Mouse (Mus musculus) heart, embryonic 15.5 days (tissue): ENCODE measurements around the gene Suclg2. TPM values are rescaled to one million over a fixed set of nuclear protein-coding genes. Genes with fewer than 3 reads are reported as not detected.

Experiments used
- ATAC-seq: fragments of 200-750 bp; cut with Nextera tagmentation; replicated peaks from 2 replicates; pipeline ENCODE4 v1.8.0; 2017; ENCODE audit warnings: low read depth, moderate TSS enrichment; ENCODE audit not compliant: insufficient number of reproducible peaks, insufficient read depth, low FRiP score
- H3K27ac ChIP-seq: fragments of 300-500 bp; sonication (generic); 2 replicates; pipeline ENCODE4 v1.5.1; 2015; ENCODE audit warnings: mild to moderate bottlenecking, inconsistent platforms
- H3K27me3 ChIP-seq: fragments of 300-500 bp; sonication (generic); 2 replicates; pipeline ENCODE4 v1.6.1; 2015; ENCODE audit warnings: inconsistent platforms
- H3K36me3 ChIP-seq: fragments of 300-500 bp; sonication (generic); 2 replicates; pipeline ENCODE4 v1.6.1; 2015; ENCODE audit warnings: mild to moderate bottlenecking, inconsistent platforms
- H3K4me1 ChIP-seq: fragments of 300-500 bp; sonication (generic); replicated peaks from 2 replicates; pipeline ENCODE4 v1.6.1; 2015; ENCODE audit warnings: inconsistent platforms
- H3K4me2 ChIP-seq: fragments of 300-500 bp; sonication (generic); 2 replicates; pipeline ENCODE4 v1.6.1; 2015; ENCODE audit warnings: inconsistent platforms, mild to moderate bottlenecking, moderate library complexity
- H3K4me3 ChIP-seq: fragments of 300-500 bp; sonication (generic); 2 replicates; pipeline ENCODE4 v1.5.1; 2015; ENCODE audit warnings: mild to moderate bottlenecking, inconsistent platforms
- H3K9ac ChIP-seq: fragments of 300-500 bp; sonication (generic); 2 replicates; pipeline ENCODE4 v1.6.1; 2015; ENCODE audit warnings: mild to moderate bottlenecking, inconsistent platforms
- H3K9me3 ChIP-seq: fragments of 300-500 bp; sonication (generic); replicated peaks from 2 replicates; pipeline ENCODE4 v1.6.1; 2016; ENCODE audit warnings: inconsistent platforms
- WGBS: fragments of 180-500 bp; shearing (Covaris S2); methylation state at CpG from one replicate; pipeline ENCODE4 v1.1.7; 2015; ENCODE audit warnings: mixed read lengths; 5-methylcytosine and 5-hydroxymethylcytosine counted together
- polyA plus RNA-seq: library from polyadenylated mRNA; unstranded; fragments of >200 nt; fragmentation: Nextera tagmentation; extraction: Ambion mirVana; gene quantifications from 2 replicates; pipeline ENCODE4 v1.2.1, GENCODE M21; 2015

Suclg2 gene
- polyA plus RNA-seq, 1 experiment from 2014 or later: 103 TPM

- no peak overlapping the region for H3K4me2 ChIP-seq
- H3K9me3 ChIP-seq: no peaks in the 10 kb centered on the region
- no peaks in the 10 kb centered on the region for H3K36me3 ChIP-seq
- no peak for ATAC-seq
- H3K4me3 ChIP-seq: no peak overlapping the region
- H3K9ac ChIP-seq: no peak overlapping the region
- 71% methylated on average over 5 of the region's 5 CpGs for WGBS
- no peak overlapping the region for H3K27ac ChIP-seq
- no peaks in the 10 kb centered on the region for H3K4me1 ChIP-seq
- H3K27me3 ChIP-seq: no peaks in the 10 kb centered on the region
These were observed 217.8 kb downstream of the Suclg2 start for GRCm38 (mm10) chr6:95500771-95501170.

DNA sequence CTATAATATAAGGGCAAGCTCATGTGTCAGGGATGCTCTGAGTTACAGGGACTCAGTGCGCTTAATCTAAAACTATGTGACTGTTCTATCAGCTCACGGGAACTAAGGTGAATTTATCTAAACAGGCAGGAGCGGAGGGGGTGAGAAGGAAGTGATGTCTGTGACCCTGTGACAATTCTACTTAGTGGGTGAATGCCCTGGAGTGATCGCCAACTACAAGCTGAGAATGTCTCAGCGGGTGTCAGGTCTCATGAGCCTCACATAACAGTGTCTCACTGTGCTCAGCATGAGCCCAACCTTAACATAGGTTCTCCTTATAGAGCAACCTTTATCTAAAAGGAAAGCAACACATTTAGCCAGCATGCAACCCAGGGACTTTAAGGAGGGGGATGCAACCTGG is 219.0 kb downstream of the Suclg2 start:
- Histone ChIP-seq H3K9ac (no peak overlapping the region), H3K27me3 (no peaks in the 10 kb centered on the region), H3K36me3 (no peaks in the 10 kb centered on the region), H3K27ac (no peak overlapping the region), H3K4me2 (no peak overlapping the region), H3K4me1 (no peaks in the 10 kb centered on the region), H3K9me3 (no peaks in the 10 kb centered on the region), H3K4me3 (no peak overlapping the region)
- 74% methylated on average over 5 of the region's 5 CpGs for WGBS
- no peak for ATAC-seq

DNA sequence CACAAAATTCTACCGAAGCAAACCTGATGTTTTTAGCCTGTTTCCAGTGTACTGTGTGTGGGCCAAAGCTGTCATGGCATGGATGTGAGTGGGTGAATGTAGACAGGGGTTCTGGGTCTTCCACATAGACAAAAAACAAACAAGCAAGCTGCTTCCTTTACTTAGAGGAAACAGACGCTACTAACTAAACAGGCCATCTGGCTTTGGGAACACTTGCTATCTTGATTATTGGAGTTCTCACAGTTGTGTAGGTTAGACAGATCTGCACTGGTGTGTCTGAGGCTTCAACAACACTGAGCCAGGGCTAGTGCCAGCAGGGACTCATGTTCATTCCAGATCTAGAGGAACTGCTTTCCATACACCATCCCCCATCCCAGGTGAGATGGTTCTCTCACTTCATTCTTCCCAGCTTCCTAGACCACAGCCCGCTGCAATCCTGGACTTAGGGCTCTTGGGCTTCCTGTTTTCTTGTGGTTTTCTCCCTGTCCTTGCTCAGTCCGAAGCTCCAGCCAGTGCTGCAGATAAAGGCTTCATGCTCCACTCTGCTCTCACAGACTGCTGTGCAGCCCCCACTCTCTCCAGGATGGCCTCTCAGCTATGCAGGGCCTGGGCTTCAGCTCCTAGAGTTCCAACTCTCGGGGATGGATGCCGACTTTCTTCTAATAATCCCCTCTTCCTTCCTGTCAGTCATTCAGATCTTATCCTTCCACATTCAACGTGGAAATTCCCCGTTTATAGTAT is 226.2 kb downstream of the Suclg2 start:
- ATAC-seq: peak; percentile 27; the same call in 1 of the 2 replicates
- 38% methylated on average over 8 of the region's 8 CpGs for WGBS
- Histone ChIP-seq H3K36me3 (no peaks in the 10 kb centered on the region), H3K27ac (no peak overlapping the region), H3K4me1 (no peaks in the 10 kb centered on the region; the same call in 1 of the 2 replicates), H3K4me2 (no peak overlapping the region), H3K9me3 (no peaks in the 10 kb centered on the region), H3K27me3 (no peaks in the 10 kb centered on the region), H3K4me3 (no peak overlapping the region), H3K9ac (no peak overlapping the region)

DNA sequence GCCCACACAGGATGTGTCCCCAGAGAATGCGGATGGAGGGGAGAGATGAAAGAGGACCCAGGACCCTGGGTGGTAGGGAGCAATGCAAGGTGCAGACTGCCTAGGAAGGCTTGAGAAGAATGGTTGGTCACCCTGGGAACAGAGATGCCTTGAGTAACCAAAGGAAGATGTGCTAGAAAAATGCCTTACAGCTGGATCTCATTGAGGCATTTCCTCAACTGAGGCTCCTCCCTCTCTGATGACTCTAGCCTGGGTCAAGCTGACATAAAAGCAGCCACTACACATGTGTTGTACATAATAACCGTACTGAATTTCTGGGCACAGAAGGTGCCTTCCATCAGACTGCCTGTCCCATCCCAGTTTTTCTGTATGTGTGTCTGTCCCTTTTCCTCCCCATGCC is 227.6 kb downstream of the Suclg2 start:
- ATAC-seq: no peak

GRCm38 (mm10) chr6:95485791-95486190 is 232.8 kb downstream of the Suclg2 start:
- Histone ChIP-seq H3K4me3 (no peak overlapping the region), H3K27me3 (no peaks in the 10 kb centered on the region), H3K9me3 (no peaks in the 10 kb centered on the region), H3K36me3 (no peaks in the 10 kb centered on the region), H3K27ac (no peak overlapping the region), H3K9ac (no peak overlapping the region), H3K4me2 (no peak overlapping the region), H3K4me1 (peaks cover 5% of the 10 kb centered on the region)
- 84% methylated on average over 6 of the region's 6 CpGs for WGBS
- ATAC-seq: no peak

More for the DNA sequence above, 227.6 kb downstream of the Suclg2 start:
- Histone ChIP-seq H3K36me3 (no peaks in the 10 kb centered on the region), H3K4me3 (no peak overlapping the region), H3K4me2 (no peak overlapping the region), H3K4me1 (no peaks in the 10 kb centered on the region; the same call in 1 of the 2 replicates), H3K27me3 (no peaks in the 10 kb centered on the region), H3K9me3 (no peaks in the 10 kb centered on the region), H3K9ac (no peak overlapping the region), H3K27ac (no peak overlapping the region)
- WGBS: 82% methylated on average over 2 of the region's 2 CpGs

GRCm38 (mm10) chr6:95484183-95484818 is 234.3 kb downstream of the Suclg2 start:
- Histone ChIP-seq H3K9me3 (no peaks in the 10 kb centered on the region), H3K27me3 (no peaks in the 10 kb centered on the region), H3K4me1 (peaks cover 5% of the 10 kb centered on the region), H3K4me3 (no peak overlapping the region), H3K4me2 (no peak overlapping the region), H3K9ac (no peak overlapping the region), H3K36me3 (no peaks in the 10 kb centered on the region), H3K27ac (no peak overlapping the region)
- WGBS: 62% methylated on average over 7 of the region's 7 CpGs
- ATAC-seq: no peak

- Histone ChIP-seq H3K36me3 (no peaks in the 10 kb centered on the region), H3K4me1 (peaks cover 5% of the 10 kb centered on the region), H3K9ac (no peak overlapping the region), H3K4me2 (no peak overlapping the region), H3K27me3 (no peaks in the 10 kb centered on the region), H3K9me3 (no peaks in the 10 kb centered on the region), H3K27ac (no peak overlapping the region), H3K4me3 (no peak overlapping the region)
- 93% methylated on average over 4 of the region's 4 CpGs for WGBS
- ATAC-seq: no peak
These were observed 234.9 kb downstream of the Suclg2 start for GRCm38 (mm10) chr6:95483686-95484085.

DNA sequence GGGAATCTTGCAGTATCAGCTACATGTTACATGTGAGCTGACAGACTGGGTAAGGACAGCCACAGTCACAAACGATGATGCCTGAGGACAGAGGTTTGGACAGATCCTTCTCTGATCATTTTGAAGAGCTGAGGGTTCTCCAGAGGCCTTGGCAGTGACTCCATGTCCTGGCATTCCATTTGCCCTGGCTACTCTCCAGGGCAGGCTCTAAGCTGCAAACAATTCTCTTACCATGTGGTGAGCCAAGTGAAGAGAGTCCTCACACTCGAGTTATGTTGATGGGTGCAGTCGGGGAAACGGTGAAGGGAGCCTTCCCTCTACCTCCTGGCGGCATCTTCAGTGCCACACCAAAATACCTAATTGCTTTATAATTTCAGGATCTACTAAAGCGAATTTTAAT is 235.5 kb downstream of the Suclg2 start:
- Histone ChIP-seq H3K4me1 (peaks cover 5% of the 10 kb centered on the region), H3K36me3 (no peaks in the 10 kb centered on the region), H3K4me2 (no peak overlapping the region), H3K9ac (no peak overlapping the region), H3K27me3 (no peaks in the 10 kb centered on the region), H3K27ac (no peak overlapping the region), H3K4me3 (no peak overlapping the region), H3K9me3 (no peaks in the 10 kb centered on the region)
- 68% methylated on average over 6 of the region's 6 CpGs for WGBS
- no peak; the same call in 1 of the 2 replicates for ATAC-seq

DNA sequence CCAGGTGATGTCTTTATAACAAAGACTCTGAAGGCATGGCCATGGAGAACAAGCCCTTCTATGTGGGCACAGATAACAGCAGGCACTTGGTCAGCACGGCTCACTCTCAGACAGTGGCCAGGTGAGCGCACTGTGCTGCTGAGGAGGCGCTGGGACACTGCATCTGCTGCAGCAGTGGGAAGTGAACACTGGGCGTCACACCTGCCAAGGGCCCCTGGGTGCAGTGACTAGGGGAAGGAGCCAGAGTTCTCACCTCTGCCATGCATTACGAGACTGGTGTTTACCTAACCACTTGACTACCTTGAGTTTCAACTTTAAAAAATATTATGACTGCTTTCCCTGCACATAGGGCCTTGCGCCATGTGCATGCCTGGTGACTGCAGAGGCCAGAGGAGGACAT is 238.8 kb downstream of the Suclg2 start:
- Histone ChIP-seq H3K27me3 (no peaks in the 10 kb centered on the region), H3K4me1 (peaks cover 5% of the 10 kb centered on the region), H3K27ac (no peak overlapping the region), H3K9me3 (no peaks in the 10 kb centered on the region), H3K9ac (no peak overlapping the region), H3K36me3 (no peaks in the 10 kb centered on the region), H3K4me3 (no peak overlapping the region), H3K4me2 (no peak overlapping the region)
- 94% methylated on average over 6 of the region's 6 CpGs for WGBS
- no peak for ATAC-seq

DNA sequence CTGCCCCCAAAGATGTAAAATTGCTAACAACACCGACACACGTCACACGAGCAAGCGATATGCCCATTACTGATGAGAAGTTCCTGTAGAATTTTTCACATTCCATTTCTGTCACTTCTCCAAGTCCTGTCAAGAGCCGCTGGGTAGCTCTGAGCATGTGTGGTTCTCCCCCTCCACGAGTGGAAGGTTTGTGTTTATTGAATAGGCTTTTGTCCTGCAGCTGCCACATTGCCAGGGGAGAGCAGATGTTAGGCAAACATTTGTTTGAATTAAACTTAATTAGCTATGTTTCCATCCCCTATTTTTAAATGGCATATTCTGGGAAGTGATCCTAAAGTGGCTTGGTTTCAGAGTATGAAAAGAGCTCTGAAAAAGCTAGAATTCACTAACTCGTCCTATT is 249.1 kb downstream of the Suclg2 start:
- no peak for ATAC-seq
- H3K4me3 ChIP-seq: no peak overlapping the region
- 32% methylated on average over 7 of the region's 7 CpGs for WGBS
- no peaks in the 10 kb centered on the region for H3K9me3 ChIP-seq
- no peaks in the 10 kb centered on the region for H3K4me1 ChIP-seq
- no peaks in the 10 kb centered on the region for H3K36me3 ChIP-seq
- H3K27ac ChIP-seq: no peak overlapping the region
- H3K9ac ChIP-seq: no peak overlapping the region
- no peak overlapping the region for H3K4me2 ChIP-seq
- no peaks in the 10 kb centered on the region for H3K27me3 ChIP-seq

GRCm38 (mm10) chr6:95465322-95465721 is 253.3 kb downstream of the Suclg2 start:
- WGBS: 66% methylated on average over 4 of the region's 4 CpGs
- Histone ChIP-seq H3K4me1 (no peaks in the 10 kb centered on the region), H3K9ac (no peak overlapping the region), H3K9me3 (no peaks in the 10 kb centered on the region), H3K27ac (no peak overlapping the region), H3K4me2 (no peak overlapping the region), H3K36me3 (no peaks in the 10 kb centered on the region), H3K27me3 (no peaks in the 10 kb centered on the region), H3K4me3 (no peak overlapping the region)
- no peak for ATAC-seq

- no peak overlapping the region for H3K9ac ChIP-seq
- WGBS: 68% methylated on average over 3 of the region's 3 CpGs
- H3K4me3 ChIP-seq: no peak overlapping the region
- H3K9me3 ChIP-seq: no peaks in the 10 kb centered on the region
- no peak overlapping the region for H3K27ac ChIP-seq
- H3K27me3 ChIP-seq: no peaks in the 10 kb centered on the region
- ATAC-seq: no peak
- H3K4me1 ChIP-seq: no peaks in the 10 kb centered on the region
- H3K4me2 ChIP-seq: no peak overlapping the region
- no peaks in the 10 kb centered on the region for H3K36me3 ChIP-seq
These were observed 259.2 kb downstream of the Suclg2 start for GRCm38 (mm10) chr6:95459372-95459771.
